Mouse (Mus musculus) ovary, postnatal 10 days (tissue): ENCODE data around the gene Eif2b2.

ENCODE experiments used
- DNase-seq: peaks from one replicate; pipeline ENCODE4 v3.0.0; 2022; ENCODE audit warnings: low spot score

Gene Eif2b2

GRCm38 (mm10) chr12:85219236-85219904, at the start of gene Eif2b2:
Gene Eif2b2 (plus strand): TSS chr12:85219481.
- DNase-seq = peak; percentile 97

GRCm38 (mm10) chr12:85169877-85170276, 49.4 kb upstream of the Eif2b2 start:
- DNase-seq = no peak

DNA sequence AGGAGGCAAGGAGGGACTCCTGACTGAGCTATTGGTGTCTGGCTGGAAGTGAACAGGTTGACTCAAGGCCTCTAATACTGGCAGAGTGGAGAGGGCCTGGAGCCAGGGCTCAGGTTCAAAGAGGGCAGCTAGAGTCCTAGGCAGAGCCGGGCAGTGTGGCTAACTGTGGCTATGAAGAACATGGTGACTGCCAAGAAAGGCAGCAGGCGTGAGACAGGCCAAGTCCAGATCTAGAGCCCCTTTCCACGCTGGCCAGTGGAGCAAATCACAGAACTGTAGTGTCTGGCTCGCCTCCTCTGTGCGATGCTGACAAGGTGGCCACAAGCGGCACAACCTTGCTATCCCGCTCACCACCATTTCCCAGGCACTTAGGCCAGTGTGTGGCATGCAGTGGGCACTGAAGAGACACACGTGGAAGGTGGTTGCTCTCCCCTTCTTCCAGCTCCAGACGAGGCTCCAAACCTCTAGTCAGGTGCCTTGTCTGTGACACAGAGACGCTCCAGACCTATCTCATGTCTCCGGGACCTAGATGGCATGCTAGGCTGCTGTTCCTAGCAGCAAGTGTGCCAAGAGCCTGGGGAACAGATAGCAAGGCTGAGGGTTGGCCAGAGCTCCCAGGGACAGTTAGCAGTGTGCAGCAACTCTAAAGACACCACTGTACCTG, 48.9 kb upstream of the Eif2b2 start:
- DNase-seq = no peak

DNA sequence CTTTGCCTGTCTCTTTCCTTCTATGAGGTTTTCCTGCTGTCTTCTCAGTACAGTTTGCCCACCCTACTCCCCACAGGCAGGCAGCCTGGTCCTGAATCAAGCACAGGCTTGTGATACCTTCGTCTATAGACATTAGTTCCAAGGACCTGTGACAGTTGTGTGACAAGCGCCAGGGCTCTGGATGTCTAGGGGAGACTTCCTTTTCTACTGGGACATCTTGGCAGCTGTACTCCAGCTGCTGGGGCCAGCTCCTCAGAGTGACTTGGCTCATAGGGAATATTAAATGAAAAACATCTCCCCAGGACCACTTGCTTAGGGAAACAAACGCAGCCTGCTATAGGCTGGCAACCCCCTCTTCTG, 48.4 kb upstream of the Eif2b2 start:
- DNase-seq = no peak

DNA sequence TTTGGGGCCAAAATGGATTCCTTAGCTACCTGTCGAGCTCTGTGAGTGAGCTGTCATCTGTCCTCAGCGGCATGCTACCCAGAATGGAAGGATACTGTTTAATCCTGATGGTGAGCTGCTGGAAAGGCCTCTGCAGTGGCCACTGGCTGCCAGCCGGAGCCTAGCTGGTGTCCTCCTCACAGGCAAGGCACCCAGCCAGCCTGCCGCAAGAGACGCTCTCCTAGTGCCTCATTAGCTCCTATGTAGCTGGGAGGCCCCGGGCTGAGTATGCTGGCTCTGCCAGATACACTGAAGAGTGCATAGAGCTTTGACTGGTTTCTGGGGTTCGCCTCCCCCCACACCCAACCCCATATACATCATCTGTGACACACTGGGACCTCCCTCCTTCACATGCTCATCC, 45.3 kb upstream of the Eif2b2 start:
- DNase-seq = no peak

- no peak for DNase-seq
Measured at GRCm38 (mm10) chr12:85175087-85175675, 44.1 kb upstream of the Eif2b2 start.

GRCm38 (mm10) chr12:85175926-85176845, 43.1 kb upstream of the Eif2b2 start:
- no peak for DNase-seq

DNA sequence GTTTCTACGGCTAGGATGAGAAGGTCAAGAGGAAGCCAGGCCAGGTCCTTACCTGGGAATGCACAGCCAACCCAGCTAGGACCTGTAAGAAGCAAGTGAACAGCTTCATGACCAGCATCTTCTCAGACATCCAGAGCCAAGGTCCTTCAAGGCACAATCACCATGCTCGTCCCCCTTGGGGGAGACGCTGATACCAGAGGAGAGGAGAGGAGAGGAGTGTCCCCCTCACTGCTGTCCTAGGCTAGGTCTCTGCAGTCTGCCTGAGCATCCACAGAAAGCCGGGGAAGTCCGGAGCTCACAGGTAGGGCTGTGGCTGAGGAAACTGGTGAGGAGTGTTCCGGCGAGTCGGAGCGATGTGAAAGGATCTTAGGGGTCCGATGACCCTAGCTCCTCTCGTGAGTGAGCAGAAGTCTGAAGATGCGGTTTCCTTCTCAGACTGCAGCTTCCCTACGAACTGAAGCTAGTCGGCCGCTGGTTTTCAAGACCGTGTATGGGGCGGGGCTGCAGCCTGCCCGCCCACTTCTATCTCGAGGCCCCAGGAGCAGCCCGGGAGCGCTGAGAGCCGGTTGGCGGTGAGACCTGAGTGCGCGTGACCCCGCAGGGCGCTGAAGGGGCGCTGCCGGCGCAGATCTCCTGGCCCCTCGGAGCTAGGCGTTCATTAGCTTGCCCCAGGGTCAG, 42.3 kb upstream of the Eif2b2 start:
- DNase-seq = no peak

GRCm38 (mm10) chr12:85177740-85178239, 41.5 kb upstream of the Eif2b2 start, which contains the start of gene Pgf:
Gene Pgf (minus strand): TSS chr12:85177790.
- no peak for DNase-seq

DNA sequence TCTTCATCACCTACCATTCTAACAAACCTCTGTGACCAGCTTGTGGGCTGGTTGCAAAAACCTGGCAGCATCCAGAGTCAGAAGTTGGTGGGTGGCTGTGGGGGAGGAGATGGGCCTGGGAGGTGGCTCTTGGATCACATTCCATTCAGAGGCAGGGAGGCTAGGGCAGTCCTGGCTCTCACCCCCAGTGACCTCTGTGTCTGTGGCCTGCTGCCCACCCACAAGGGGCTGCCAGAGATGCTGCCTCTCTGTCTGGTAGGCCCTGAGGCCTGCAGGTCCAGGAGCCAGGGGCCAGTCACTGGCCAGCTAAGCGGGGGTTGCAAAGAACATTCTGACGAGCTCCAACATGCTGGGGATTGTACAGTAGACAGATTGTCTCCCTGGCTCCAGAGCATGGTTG, 41.0 kb upstream of the Eif2b2 start:
- DNase-seq = no peak

GRCm38 (mm10) chr12:85181475-85182344, 37.6 kb upstream of the Eif2b2 start:
- no peak for DNase-seq

- DNase-seq = no peak
Measured at GRCm38 (mm10) chr12:85182345-85182643, 37.0 kb upstream of the Eif2b2 start.

DNA sequence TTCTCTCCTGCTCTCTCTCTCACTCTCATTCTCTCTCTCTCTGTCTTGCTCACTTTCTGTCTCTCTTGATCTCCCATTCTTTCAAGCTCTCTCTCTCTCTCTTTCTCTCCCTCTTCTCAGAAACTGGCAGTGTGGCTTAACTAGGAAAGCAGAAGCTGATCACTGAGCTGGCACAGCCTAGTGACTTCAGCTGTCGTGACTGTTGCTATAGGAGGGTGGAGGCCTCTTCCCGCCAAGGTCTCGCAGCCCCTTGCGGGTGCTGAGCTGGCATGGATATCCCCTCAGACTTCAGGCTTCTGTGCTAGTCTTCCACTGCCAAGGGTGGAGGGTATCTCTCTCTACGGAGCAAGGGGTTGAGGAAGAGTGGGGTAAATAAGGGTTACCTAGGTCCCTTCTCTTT, 36.4 kb upstream of the Eif2b2 start:
- no peak for DNase-seq

- no peak for DNase-seq
Measured at GRCm38 (mm10) chr12:85184118-85184517, 35.2 kb upstream of the Eif2b2 start.

- DNase-seq = no peak
Measured at GRCm38 (mm10) chr12:85185810-85186209, 33.5 kb upstream of the Eif2b2 start.

- no peak for DNase-seq
Measured at GRCm38 (mm10) chr12:85186361-85186760, 32.9 kb upstream of the Eif2b2 start.

- DNase-seq = no peak
Measured at GRCm38 (mm10) chr12:85190290-85190689, 29.0 kb upstream of the Eif2b2 start.

DNA sequence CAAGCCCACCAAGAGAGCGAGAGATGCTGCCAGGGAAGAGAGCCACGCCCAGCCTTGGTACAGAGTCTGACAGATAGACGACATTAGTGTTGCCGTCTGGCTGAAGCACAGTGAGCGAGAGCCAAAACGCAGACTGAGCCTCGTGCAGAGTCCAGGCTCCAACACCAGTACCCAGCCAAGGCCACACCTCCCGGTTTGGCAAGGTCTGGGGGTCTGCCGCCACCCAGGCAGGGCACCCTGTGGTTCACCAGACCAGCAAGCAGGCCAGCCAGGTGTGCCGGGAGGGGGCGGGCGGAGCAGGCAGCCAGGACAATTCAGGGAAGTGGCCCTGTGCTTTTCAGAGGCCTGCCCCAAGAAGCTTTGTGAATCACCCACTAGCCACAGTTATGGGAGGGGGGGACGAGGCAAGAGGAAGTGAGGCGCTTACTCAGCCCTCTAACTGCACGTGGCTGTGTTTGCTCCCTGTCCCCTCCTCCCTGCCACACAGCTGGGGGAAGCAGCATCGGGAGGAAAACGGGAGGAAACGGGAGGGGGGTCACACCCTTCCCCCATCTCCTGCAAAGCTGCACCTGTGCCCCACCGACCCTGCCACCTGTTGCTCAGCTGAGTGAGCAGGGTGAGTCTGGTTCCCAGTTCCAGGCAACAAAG, 26.7 kb upstream of the Eif2b2 start:
- no peak for DNase-seq

GRCm38 (mm10) chr12:85193146-85193545, 26.1 kb upstream of the Eif2b2 start:
- DNase-seq = no peak

DNA sequence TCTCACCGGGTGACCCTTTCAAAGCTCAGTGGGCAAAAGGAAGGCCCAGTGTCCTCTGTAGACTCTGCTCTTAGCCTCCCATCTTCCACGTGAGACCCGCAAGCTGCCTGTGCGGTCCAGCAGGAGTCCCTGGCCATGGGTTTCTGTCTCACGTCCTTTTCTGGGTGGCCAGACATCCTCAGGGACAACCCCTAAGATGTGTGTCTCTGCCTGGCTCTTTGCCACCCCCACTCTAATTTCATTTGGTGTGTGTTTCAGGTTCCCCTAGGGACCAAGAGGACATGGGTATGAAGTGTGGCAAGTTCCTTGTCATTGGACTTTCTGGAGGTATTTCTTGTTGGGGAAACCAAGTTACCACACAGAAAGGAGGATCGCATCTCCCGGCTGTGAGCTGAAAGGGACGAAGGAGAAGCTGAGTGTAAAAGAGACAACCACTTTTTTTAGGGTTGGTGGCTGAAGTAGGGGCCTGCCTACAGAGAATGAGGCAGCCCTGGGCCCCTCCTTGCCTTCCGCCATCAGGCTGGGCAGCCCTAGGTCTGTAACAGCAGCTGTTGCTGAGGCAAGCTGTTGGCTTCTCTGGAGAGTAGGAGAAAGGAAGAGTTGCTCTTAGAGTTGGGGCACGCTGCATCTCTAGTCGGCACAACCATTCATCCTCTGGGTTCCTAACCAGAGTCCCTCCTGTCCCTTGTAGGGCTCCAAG, 25.2 kb upstream of the Eif2b2 start:
- no peak for DNase-seq
